Mouse (Mus musculus) kidney, postnatal 0 days (tissue): ENCODE data around the gene Dbndd2. TPM values are rescaled to one million over a fixed set of nuclear protein-coding genes. Genes with fewer than 3 reads are reported as not detected.
A peak's percentile ranks its signal among the peaks of the same experiment; 100 is the strongest.

Source experiments
- ATAC-seq: fragments of 200-750 bp; cut with Nextera tagmentation; replicated peaks from 2 replicates; pipeline ENCODE4 v1.8.0; 2017; ENCODE audit warnings: low read depth, moderate number of reproducible peaks, moderate TSS enrichment, moderate library complexity; ENCODE audit not compliant: low FRiP score
- DNase-seq: peaks from one replicate; pipeline ENCODE4 v3.0.0-alpha.2; 2016; ENCODE audit warnings: low spot score
- H3K27ac ChIP-seq: fragments of 300-500 bp; sonication (generic); 2 replicates; pipeline ENCODE4 v1.5.1; 2014; ENCODE audit warnings: mild to moderate bottlenecking
- H3K27me3 ChIP-seq: fragments of 300-500 bp; sonication (generic); 2 replicates; pipeline ENCODE4 v1.6.1; 2014; ENCODE audit warnings: low read length, mixed read lengths; ENCODE audit not compliant: insufficient read depth
- H3K36me3 ChIP-seq: fragments of 300-500 bp; sonication (generic); 2 replicates; pipeline ENCODE4 v1.6.1; 2014; ENCODE audit warnings: low read length, mixed read lengths; ENCODE audit not compliant: insufficient read depth
- H3K4me1 ChIP-seq: fragments of 300-500 bp; sonication (generic); replicated peaks from 2 replicates; pipeline ENCODE4 v1.6.1; 2014; ENCODE audit warnings: antibody characterized with exemption, low read length, mixed read lengths; ENCODE audit not compliant: insufficient read depth
- H3K4me2 ChIP-seq: fragments of 300-500 bp; sonication (generic); 2 replicates; pipeline ENCODE4 v1.6.1; 2014; ENCODE audit warnings: mild to moderate bottlenecking, low read length, moderate library complexity, mixed read lengths
- H3K4me3 ChIP-seq: fragments of 300-500 bp; sonication (generic); replicated peaks from 2 replicates; pipeline ENCODE4 v1.5.1; 2014; ENCODE audit warnings: low read depth, low read length
- H3K9ac ChIP-seq: fragments of 300-500 bp; sonication (generic); 2 replicates; pipeline ENCODE4 v1.6.1; 2014; ENCODE audit warnings: low read depth, low read length
- H3K9me3 ChIP-seq: fragments of 300-500 bp; sonication (generic); replicated peaks from 2 replicates; pipeline ENCODE4 v1.6.1; 2016; ENCODE audit warnings: low read length, inconsistent platforms, mixed read lengths
- CTCF ChIP-seq: IDR thresholded peaks from 2 replicates; pipeline ENCODE4 v1.5.1; 2016; ENCODE audit warnings: antibody characterized with exemption, low read depth, mild to moderate bottlenecking, moderate library complexity
- WGBS: fragments of 180-500 bp; shearing (Covaris S2); extraction: QIAGEN DNeasy Blood & Tissue Kit; methylation state at CpG from one replicate; pipeline ENCODE4 v1.1.7; 2014; 5-methylcytosine and 5-hydroxymethylcytosine counted together
- polyA plus RNA-seq: library from polyadenylated mRNA; unstranded; fragments of >200 nt; fragmentation: Nextera tagmentation; extraction: Ambion mirVana; gene quantifications from 2 replicates; pipeline ENCODE4 v1.2.1, GENCODE M21; 2015

The Dbndd2 gene
- polyA plus RNA-seq, 1 experiment from 2014 or later = 23.3 TPM

GRCm38 (mm10) chr2:164440314-164440713, 45.6 kb upstream of the Dbndd2 start:
- Histone ChIP-seq H3K4me3 (peak overlapping the region; percentile 70; the same call in 1 of the 2 replicates), H3K27me3 (no peaks in the 10 kb centered on the region), H3K4me1 (peaks cover 30% of the 10 kb centered on the region), H3K9me3 (no peaks in the 10 kb centered on the region), H3K4me2 (peak overlapping the region; percentile 63), H3K27ac (peak overlapping the region; percentile 87; the same call in 1 of the 2 replicates), H3K9ac (no peak overlapping the region), H3K36me3 (no peaks in the 10 kb centered on the region)
- WGBS = 47% methylated on average over 5 of the region's 5 CpGs
- no peak for DNase-seq
- no peak for ATAC-seq
- no peak for TF ChIP-seq CTCF

DNA sequence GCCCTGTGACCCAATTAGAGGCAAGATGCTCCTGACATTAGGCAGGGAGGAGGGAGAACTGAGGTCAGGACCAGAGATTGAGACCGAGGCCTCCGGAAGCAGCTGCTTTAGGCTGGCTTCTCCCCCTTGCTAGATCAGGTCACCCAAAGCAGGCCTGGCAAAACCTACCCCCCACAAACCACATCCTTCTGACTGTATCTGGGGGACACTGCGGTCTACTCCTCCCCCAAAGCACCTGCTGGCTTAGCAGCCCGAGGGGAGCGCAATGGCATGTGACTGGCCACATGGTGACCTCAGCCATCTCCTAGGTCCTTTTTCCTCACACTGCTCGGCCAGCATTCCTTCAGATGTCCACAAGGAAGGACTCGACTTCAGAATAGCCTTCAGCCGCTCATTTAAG, 44.8 kb upstream of the Dbndd2 start:
- Histone ChIP-seq H3K9ac (peak overlapping the region; percentile 83), H3K27ac (peak overlapping the region; percentile 87), H3K4me2 (peak overlapping the region; percentile 63), H3K4me3 (peak overlapping the region; percentile 70), H3K9me3 (no peaks in the 10 kb centered on the region), H3K27me3 (no peaks in the 10 kb centered on the region), H3K36me3 (no peaks in the 10 kb centered on the region), H3K4me1 (peaks cover 22% of the 10 kb centered on the region)
- TF ChIP-seq CTCF = no peak
- 18% methylated on average over 8 of the region's 8 CpGs for WGBS
- DNase-seq (peak; percentile 35), ATAC-seq (no peak)

DNA sequence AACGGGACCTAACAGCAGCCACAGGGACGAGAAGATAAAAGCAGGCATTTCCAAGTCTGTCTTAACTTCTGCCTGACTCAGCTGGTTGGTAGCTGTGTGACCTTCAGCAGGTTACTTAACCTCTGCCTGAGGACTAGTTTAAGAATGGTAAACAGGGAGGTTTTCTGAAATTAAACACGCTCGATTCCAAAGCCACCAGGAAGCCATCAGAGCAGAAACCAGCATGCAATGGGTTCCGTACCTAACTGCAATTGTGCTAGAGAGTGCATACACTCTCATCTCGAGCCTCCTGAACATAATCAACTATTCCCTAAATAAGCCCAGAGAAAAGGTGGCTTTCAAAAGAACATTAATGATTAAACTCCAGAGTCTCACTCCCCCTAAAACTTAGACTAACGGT, 44.2 kb upstream of the Dbndd2 start:
- H3K4me3 ChIP-seq = peak overlapping the region; percentile 70
- ATAC-seq = no peak
- no peaks in the 10 kb centered on the region for H3K27me3 ChIP-seq
- H3K9ac ChIP-seq = peak overlapping the region; percentile 83
- H3K27ac ChIP-seq = peak overlapping the region; percentile 87
- H3K4me1 ChIP-seq = peaks cover 17% of the 10 kb centered on the region
- WGBS = 25% methylated on average over 7 of the region's 7 CpGs
- no peaks in the 10 kb centered on the region for H3K9me3 ChIP-seq
- H3K4me2 ChIP-seq = peak overlapping the region; percentile 63
- no peak for TF ChIP-seq CTCF
- no peak for DNase-seq
- H3K36me3 ChIP-seq = no peaks in the 10 kb centered on the region

- peak overlapping the region; percentile 70 for H3K4me3 ChIP-seq
- 2% methylated on average over 28 of the region's 29 CpGs for WGBS
- H3K9me3 ChIP-seq = no peaks in the 10 kb centered on the region
- H3K4me2 ChIP-seq = peak overlapping the region; percentile 63
- DNase-seq (peak; percentile 58), ATAC-seq (peak; percentile 41)
- no peak for TF ChIP-seq CTCF
- no peaks in the 10 kb centered on the region for H3K36me3 ChIP-seq
- no peaks in the 10 kb centered on the region for H3K27me3 ChIP-seq
- H3K4me1 ChIP-seq = peaks cover 10% of the 10 kb centered on the region
- peak overlapping the region; percentile 83 for H3K9ac ChIP-seq
- H3K27ac ChIP-seq = peak overlapping the region; percentile 87
These were observed 43.4 kb upstream of the Dbndd2 start for GRCm38 (mm10) chr2:164442315-164443050.

- H3K9me3 ChIP-seq = no peaks in the 10 kb centered on the region
- TF ChIP-seq CTCF = no peak
- WGBS = under 1% methylated on average over 26 of the region's 26 CpGs
- peak overlapping the region; percentile 87 for H3K27ac ChIP-seq
- H3K4me2 ChIP-seq = peak overlapping the region; percentile 63
- DNase-seq = peak; percentile 89
- H3K9ac ChIP-seq = peak overlapping the region; percentile 83
- ATAC-seq = peak; percentile 93
- H3K4me1 ChIP-seq = peaks cover 6% of the 10 kb centered on the region
- H3K27me3 ChIP-seq = no peaks in the 10 kb centered on the region
- H3K36me3 ChIP-seq = no peaks in the 10 kb centered on the region
- peak overlapping the region; percentile 70 for H3K4me3 ChIP-seq
These were observed 42.9 kb upstream of the Dbndd2 start for GRCm38 (mm10) chr2:164443051-164443437.

GRCm38 (mm10) chr2:164443460-164444000, 42.4 kb upstream of the Dbndd2 start, which contains the start of gene Sdc4:
Gene Sdc4, minus strand, starts transcription at chr2:164443887.
- Histone ChIP-seq H3K4me3 (peak within 1 kb of the TSS; percentile 70), H3K4me1 (peaks cover 6% of the 10 kb centered on the region), H3K4me2 (peak within 1 kb of the TSS; percentile 63), H3K9ac (peak within 1 kb of the TSS; percentile 83), H3K27me3 (no peaks in the 10 kb centered on the region), H3K27ac (peak within 1 kb of the TSS; percentile 87), H3K9me3 (no peaks in the 10 kb centered on the region), H3K36me3 (no peaks in the 10 kb centered on the region)
- no peak for ATAC-seq
- DNase-seq = no peak
- WGBS = 11% methylated on average over 18 of the region's 18 CpGs
- no peak for TF ChIP-seq CTCF
